Mouse (Mus musculus) gastrocnemius, adult 8-10 months (tissue): ENCODE measurements around the gene Arl8a. TPM values are rescaled to one million over a fixed set of nuclear protein-coding genes. Genes with fewer than 3 reads are reported as not detected.

Experiments
- DNase-seq, 2 experiments: peaks; one replicate each; pipeline ENCODE4 v3.0.0; 2022; ENCODE audit warnings: low spot score in 2 of 2
- total RNA-seq, 4 experiments: library from RNA; stranded (reverse); gene quantifications; 2 replicates each; pipeline ENCODE4 v1.2.4; 2022

Gene Arl8a
- total RNA-seq, 4 experiments from 2014 or later, result 16.6 to 19.3 (median 18.0) TPM

GRCm38 (mm10) chr1:135133678-135134435 lies 12.8 kb upstream of the Arl8a start:
- DNase-seq, result no peak

GRCm38 (mm10) chr1:135135111-135135787 lies 11.4 kb upstream of the Arl8a start:
- DNase-seq, result no peak

- DNase-seq, result peak; percentile 37 to 40
These were observed 10.1 kb upstream of the Arl8a start for GRCm38 (mm10) chr1:135136500-135136899.

GRCm38 (mm10) chr1:135139906-135140305 lies 6.7 kb upstream of the Arl8a start:
- DNase-seq, result no peak

GRCm38 (mm10) chr1:135142452-135142851 lies 4.2 kb upstream of the Arl8a start:
- no peak for DNase-seq

GRCm38 (mm10) chr1:135143940-135144339 lies 2.7 kb upstream of the Arl8a start:
- no peak for DNase-seq

- peak; percentile 77 to 82 for DNase-seq
These were observed 500 bp downstream of the Arl8a start for GRCm38 (mm10) chr1:135146946-135147701.

GRCm38 (mm10) chr1:135147702-135148058 lies 1.1 kb downstream of the Arl8a start:
- no peak for DNase-seq

- DNase-seq, result no peak
These were observed 1.9 kb downstream of the Arl8a start for GRCm38 (mm10) chr1:135148476-135148875.

- no peak for DNase-seq
These were observed 2.4 kb downstream of the Arl8a start for GRCm38 (mm10) chr1:135148996-135149395.

- no peak for DNase-seq
These were observed 7.4 kb downstream of the Arl8a start for GRCm38 (mm10) chr1:135154011-135154410.

GRCm38 (mm10) chr1:135154411-135154959 lies 7.9 kb downstream of the Arl8a start:
- DNase-seq, result peak; percentile 49 to 60

- no peak for DNase-seq
These were observed 9.7 kb downstream of the Arl8a start for GRCm38 (mm10) chr1:135156300-135156699.

- no peak for DNase-seq
These were observed 12.0 kb downstream of the Arl8a start for GRCm38 (mm10) chr1:135158633-135159032.

GRCm38 (mm10) chr1:135159074-135159473 lies 12.4 kb downstream of the Arl8a start:
- no peak for DNase-seq

GRCm38 (mm10) chr1:135159556-135160123 lies 13.0 kb downstream of the Arl8a start:
- no peak for DNase-seq

GRCm38 (mm10) chr1:135160411-135161050 lies 13.9 kb downstream of the Arl8a start:
- DNase-seq, result no peak

GRCm38 (mm10) chr1:135162720-135163119 lies 16.1 kb downstream of the Arl8a start:
- no peak for DNase-seq

- DNase-seq, result no peak
These were observed 20.8 kb downstream of the Arl8a start, which contains the start of gene Gpr37l1 for GRCm38 (mm10) chr1:135167435-135167834. Gpr37l1 (minus strand) TSS chr1:135167681.

GRCm38 (mm10) chr1:135168453-135169200 lies 22.0 kb downstream of the Arl8a start:
- no peak for DNase-seq
